Mouse (Mus musculus) ES-Bruce4 (cell line): ENCODE data around the gene Nrm.

ENCODE experiments used
- CTCF ChIP-seq: IDR thresholded peaks from one replicate; pipeline ENCODE4 v1.8.1; 2011; ENCODE audit warnings: low read depth, low read length
- EP300 ChIP-seq: IDR thresholded peaks from 2 replicates; pipeline ENCODE4 v1.6.1; 2011; ENCODE audit warnings: low read depth, low read length; ENCODE audit not compliant: insufficient read depth
- POLR2A ChIP-seq: IDR thresholded peaks from one replicate; pipeline ENCODE4 v1.8.1; 2011; ENCODE audit warnings: low read length; ENCODE audit not compliant: insufficient read depth

GRCm38 (mm10) chr17:35834696-35835422 lies 26.3 kb upstream of the Nrm start:
- TF ChIP-seq CTCF (peak; percentile 2), POLR2A (no peak), EP300 (no peak)
